Comparison of ENCODE assay signal across 18 mouse cellular contexts in genomic region chr5:150917131-150917858, GRCm38 (mm10). TPM values are rescaled to one million over a fixed set of nuclear protein-coding genes. Genes with fewer than 3 reads are reported as not detected.
DNase-seq lines count a peak whose midpoint lies in the region; ATAC-seq lines count a peak whose summit lies in the region.
"Had no signal": no experiment of that assay in that cellular context is flagged by ENCODE, and none has a peak within 500 bp of the region (broad histone marks: within the 10 kb centered on the region; RNA-seq: fewer than 3 reads in every experiment).

No protein-coding gene starts in this region.

- H3K9me3 ChIP-seq in kidney, embryonic 16.5 days (ENCODE audit: low read length), result no peaks in the 10 kb centered on the region
- H3K9me3 ChIP-seq in intestine, embryonic 16.5 days (ENCODE audit: control insufficient read depth, low read length), result no peaks in the 10 kb centered on the region
- H3K9me3 ChIP-seq: embryonic facial prominence, embryonic 12.5 days; heart, embryonic 12.5 days; hindbrain, embryonic 15.5 days; limb, embryonic 12.5 days had no signal

- H3K4me1 ChIP-seq in kidney, embryonic 16.5 days (ENCODE audit: insufficient read depth, low read length), result peaks cover 37% of the 10 kb centered on the region
- H3K4me1 ChIP-seq in intestine, embryonic 16.5 days (ENCODE audit: control insufficient read depth, insufficient read depth, low read length), result peaks cover 5% of the 10 kb centered on the region; the same call in 1 of the 2 replicates
- H3K4me1 ChIP-seq: embryonic facial prominence, embryonic 12.5 days; hindbrain, embryonic 15.5 days had no signal

- no peak overlapping the region for H3K27ac ChIP-seq in kidney, embryonic 16.5 days (ENCODE audit: low read length)
- H3K27ac ChIP-seq in intestine, embryonic 16.5 days (ENCODE audit: low read length), result no peak overlapping the region
- H3K27ac ChIP-seq: embryonic facial prominence, embryonic 12.5 days; hindbrain, embryonic 15.5 days; limb, embryonic 12.5 days had no signal

- no peaks in the 10 kb centered on the region for H3K36me3 ChIP-seq in kidney, embryonic 16.5 days (ENCODE audit: insufficient read depth, low read length)
- no peaks in the 10 kb centered on the region for H3K36me3 ChIP-seq in intestine, embryonic 16.5 days (ENCODE audit: control insufficient read depth, insufficient read depth, low read length)
- H3K36me3 ChIP-seq: embryonic facial prominence, embryonic 12.5 days; heart, embryonic 12.5 days; hindbrain, embryonic 15.5 days; limb, embryonic 12.5 days had no signal

- no peak overlapping the region for H3K4me3 ChIP-seq in kidney, embryonic 16.5 days (ENCODE audit: low read length)
- no peak overlapping the region for H3K4me3 ChIP-seq in intestine, embryonic 16.5 days (ENCODE audit: low read length)
- H3K4me3 ChIP-seq: embryonic facial prominence, embryonic 12.5 days; heart, embryonic 12.5 days; hindbrain, embryonic 15.5 days; limb, embryonic 12.5 days had no signal

- WGBS in kidney, embryonic 16.5 days, result 70% methylated on average over 21 of the region's 21 CpGs
- WGBS in intestine, embryonic 16.5 days, result 68% methylated on average over 21 of the region's 21 CpGs

- DNase-seq in cerebellum, postnatal 25 days, result peak; percentile 9 to 38
- no peak for DNase-seq in cerebellum, adult 9-10 months
- DNase-seq in kidney, adult 18-20 months, result peak; percentile 72
- DNase-seq in kidney, postnatal 14 days, result peak; percentile 78
- no peak for DNase-seq in right cerebral cortex, postnatal 25 days
- no peak for DNase-seq in layer of hippocampus, adult 8-10 months (ENCODE audit: low spot score in 2 of 2)
- DNase-seq: cerebellum, adult 11 months; lung, postnatal 36 days; thymus, adult 18-20 months had no signal

- ATAC-seq in kidney, embryonic 16.5 days (ENCODE audit: low FRiP score, low TSS enrichment), result no peak
- peak; percentile 39 for ATAC-seq in intestine, embryonic 16.5 days

- H3K9ac ChIP-seq in kidney, embryonic 16.5 days (replicated peaks; ENCODE audit: low read length), result no peak overlapping the region
- H3K9ac ChIP-seq in intestine, embryonic 16.5 days (ENCODE audit: low read depth, low read length), result no peak overlapping the region
- H3K9ac ChIP-seq: embryonic facial prominence, embryonic 12.5 days; heart, embryonic 12.5 days; hindbrain, embryonic 15.5 days; limb, embryonic 12.5 days had no signal

- no peak overlapping the region for H3K4me2 ChIP-seq in kidney, embryonic 16.5 days (replicated peaks; ENCODE audit: low read depth, low read length)
- H3K4me2 ChIP-seq in intestine, embryonic 16.5 days (ENCODE audit: low read depth, low read length), result no peak overlapping the region
- H3K4me2 ChIP-seq: embryonic facial prominence, embryonic 12.5 days; heart, embryonic 12.5 days; hindbrain, embryonic 15.5 days; limb, embryonic 12.5 days; midbrain, embryonic 11.5 days had no signal

- H3K27me3 ChIP-seq in kidney, embryonic 16.5 days (ENCODE audit: insufficient read depth, low read length), result no peaks in the 10 kb centered on the region
- no peaks in the 10 kb centered on the region for H3K27me3 ChIP-seq in intestine, embryonic 16.5 days (replicated peaks; ENCODE audit: control insufficient read depth, insufficient read depth, low read length)
- H3K27me3 ChIP-seq: CH12.LX; embryonic facial prominence, embryonic 12.5 days; heart, embryonic 12.5 days; hindbrain, embryonic 15.5 days; limb, embryonic 12.5 days had no signal

RNA-seq across cellular contexts. Expression of gene Kl, which starts 35.1 kb away (rescaled TPM):
- polyA plus RNA-seq in kidney, embryonic 16.5 days (2015; fragmentation: Nextera tagmentation; extraction: Ambion mirVana), result 28.6 and 37.2 TPM in 2 replicates
- polyA plus RNA-seq in intestine, embryonic 16.5 days (2015; fragmentation: Nextera tagmentation; extraction: Ambion mirVana), result 0.04 TPM in 2 replicates
- 10 to 100 TPM in 3 of 4 experiments, 1 to 10 TPM in 1; 9.2 to 10.8 (median 10.3) TPM for total RNA-seq in layer of hippocampus, adult 8-10 months (2022)
- total RNA-seq: CH12.LX; neutrophil, adult 5-6 weeks had no signal

Comparison
In these comparisons a context has a peak if more than half of its experiments do, and no peak if none do; other contexts are left out.
1. DNase-seq: peak in cerebellum, postnatal 25 days (2 of 2), kidney, adult 18-20 months (single experiment) and kidney, postnatal 14 days (single experiment); none in cerebellum, adult 9-10 months (single experiment), right cerebral cortex, postnatal 25 days (single experiment) and layer of hippocampus, adult 8-10 months (0 of 2).
2. RNA of gene Kl, which starts 35.1 kb away (polyA plus RNA-seq): 28.6 to 37.2 TPM in kidney, embryonic 16.5 days; 0.04 TPM in intestine, embryonic 16.5 days; every median in the first group is over 10 times any median in the second.